Mouse (Mus musculus): Measurements from ENCODE around the gene Klhdc8a.
"Not testable (repeated sequence)": the region's sequence is repeated elsewhere in the genome, so short reads cannot be mapped to it uniquely, and the experiment has no call there.

The Klhdc8a gene

DNA sequence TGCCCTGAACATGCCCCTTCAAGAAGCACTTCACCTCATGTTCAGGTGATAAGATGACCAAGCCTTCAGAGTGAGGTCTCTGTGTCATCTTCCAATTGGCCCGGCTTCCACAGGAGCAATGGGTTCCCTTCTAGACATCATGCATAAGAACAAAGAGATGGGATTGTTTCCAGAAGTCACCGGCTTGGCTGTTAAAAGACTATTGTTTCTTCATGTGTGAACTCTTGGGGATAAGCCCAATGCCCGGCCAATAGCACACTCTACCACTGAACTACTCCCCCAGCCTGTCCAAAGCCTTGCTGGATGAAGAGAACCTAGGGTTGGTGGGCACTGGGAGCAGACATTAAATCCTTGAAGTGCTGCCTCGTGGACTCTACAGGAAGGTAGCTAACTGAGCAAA lies 47.1 kb downstream of the Klhdc8a start:
- DNase-seq (ENCODE audit: extremely low spot score) = no peak

DNA sequence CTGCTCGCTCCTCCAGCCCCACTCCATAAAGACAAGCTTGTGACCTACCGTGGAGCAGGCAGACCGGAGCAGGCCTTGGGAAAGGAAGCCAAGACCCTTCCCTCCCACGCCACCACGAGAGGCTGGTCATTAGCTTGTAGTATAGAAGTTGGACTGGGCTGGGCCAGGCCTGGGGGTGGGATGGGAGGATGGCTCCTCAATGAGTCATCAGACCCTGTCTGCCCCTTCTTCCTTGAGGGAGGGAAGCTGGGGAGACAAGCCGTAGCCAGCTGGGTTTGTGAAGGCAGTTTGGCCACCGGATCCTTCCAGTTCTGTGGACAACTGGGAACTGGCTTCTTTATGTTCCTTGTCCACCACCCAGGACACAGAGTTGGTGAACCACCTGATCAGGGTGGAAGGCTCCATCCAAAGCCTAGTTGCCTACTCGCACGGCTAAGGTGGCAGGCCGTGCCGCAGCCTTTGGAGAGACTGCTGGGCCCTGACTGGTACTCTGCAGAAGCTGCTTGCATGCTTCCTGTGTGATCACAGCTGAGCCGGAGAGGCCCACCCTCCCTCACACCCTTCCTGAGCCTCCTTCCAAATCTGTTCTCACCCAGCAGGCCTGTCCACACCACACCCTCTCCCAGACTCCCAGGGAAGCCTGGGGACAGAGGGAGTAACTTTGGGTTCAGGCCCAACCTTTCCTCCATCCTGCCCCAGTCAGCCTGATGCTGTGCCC lies 47.9 kb downstream of the Klhdc8a start:
- DNase-seq (ENCODE audit: extremely low spot score) = no peak

DNA sequence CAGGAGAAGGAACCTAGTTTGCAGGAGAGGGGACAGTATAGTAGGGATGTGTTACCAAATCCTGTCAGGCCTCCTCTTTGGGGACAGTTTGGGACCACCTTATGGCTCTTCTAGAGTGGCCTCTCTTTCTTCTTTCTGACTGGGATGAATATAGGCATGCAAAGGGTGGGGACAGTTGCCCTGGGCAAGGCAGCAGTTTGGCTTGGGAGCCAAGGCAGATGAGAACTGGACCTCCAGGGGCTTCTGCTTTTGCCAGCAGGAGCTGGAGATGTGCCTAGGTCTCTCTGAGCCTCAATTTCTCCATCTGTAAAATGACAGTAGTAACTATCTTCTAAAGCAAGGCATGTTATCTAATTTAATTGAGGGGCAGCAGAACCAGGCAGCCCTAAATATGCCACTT lies 48.5 kb downstream of the Klhdc8a start:
- no peak for DNase-seq (ENCODE audit: extremely low spot score)

DNA sequence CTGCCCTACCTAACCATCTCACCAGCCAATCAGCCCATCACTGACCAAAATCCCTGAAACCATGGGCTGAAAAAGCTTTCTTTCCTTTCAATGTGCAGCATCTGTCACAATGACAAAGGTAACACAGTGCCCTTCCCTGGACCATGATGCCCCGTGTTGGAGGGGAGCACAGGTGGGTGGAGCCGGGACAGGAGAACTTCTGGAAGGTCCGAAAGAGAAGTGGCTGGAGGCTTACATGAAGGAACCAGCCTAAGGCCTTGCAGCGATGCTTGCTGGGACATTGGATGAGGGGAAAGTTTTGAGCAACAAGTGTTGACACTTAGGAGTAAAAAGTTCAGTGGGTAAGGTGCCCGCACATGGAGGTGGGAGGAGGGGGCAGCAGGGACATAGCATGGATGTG lies 50.0 kb downstream of the Klhdc8a start:
- DNase-seq (ENCODE audit: extremely low spot score) = no peak

DNA sequence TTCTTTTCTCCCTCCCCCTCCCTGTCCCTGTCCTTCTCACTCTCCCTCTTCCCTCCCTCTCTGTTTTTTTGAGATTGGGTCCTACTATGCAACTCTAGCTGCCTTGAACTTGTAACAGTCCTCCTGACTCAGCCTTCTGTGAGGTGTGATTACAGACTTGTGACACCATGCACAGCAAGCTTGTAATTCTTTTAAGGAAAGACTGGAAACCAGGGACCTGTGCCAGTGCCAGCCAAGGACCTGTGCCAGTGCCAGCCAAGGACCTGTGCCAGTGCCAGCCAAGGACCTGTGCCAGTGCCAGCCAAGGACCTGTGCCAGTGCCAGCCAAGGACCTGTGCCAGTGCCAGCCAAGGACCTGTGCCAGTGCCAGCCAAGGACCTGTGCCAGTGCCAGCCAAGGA lies 50.6 kb downstream of the Klhdc8a start:
- not testable (repeated sequence) for DNase-seq (ENCODE audit: extremely low spot score)

DNA sequence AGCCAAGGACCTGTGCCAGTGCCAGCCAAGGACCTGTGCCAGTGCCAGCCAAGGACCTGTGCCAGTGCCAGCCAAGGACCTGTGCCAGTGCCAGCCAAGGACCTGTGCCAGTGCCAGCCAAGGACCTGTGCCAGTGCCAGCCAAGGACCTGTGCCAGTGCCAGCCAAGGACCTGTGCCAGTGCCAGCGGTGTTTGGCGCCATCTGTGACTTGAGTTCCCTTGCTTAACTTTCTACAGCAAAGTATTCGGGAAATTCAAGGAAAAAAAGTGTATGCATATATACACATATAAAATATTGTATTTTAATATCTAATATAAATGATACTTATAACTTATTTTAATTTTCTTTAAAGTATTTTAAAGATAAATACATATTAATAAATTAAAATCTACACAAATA lies 51.2 kb downstream of the Klhdc8a start:
- DNase-seq (ENCODE audit: extremely low spot score) = not testable (repeated sequence)

DNA sequence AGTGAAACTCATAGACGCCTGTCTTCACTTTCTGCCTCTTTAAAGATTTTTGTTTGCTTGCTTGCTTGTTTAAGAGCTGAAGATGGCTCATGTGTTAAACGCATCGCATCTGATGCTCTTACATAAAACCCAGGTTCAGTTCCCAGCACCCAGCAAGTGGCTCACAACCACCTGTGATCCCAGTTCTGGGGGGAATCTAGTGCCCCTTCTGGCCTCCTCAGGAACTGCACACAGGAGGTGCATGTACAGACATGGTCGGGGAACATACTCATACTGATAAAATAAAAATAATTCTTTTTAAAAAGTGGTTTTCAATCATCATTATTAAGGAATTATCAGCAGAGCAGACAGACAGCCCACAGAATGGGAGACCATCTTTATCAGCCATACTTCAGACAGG lies 52.6 kb downstream of the Klhdc8a start:
- DNase-seq (ENCODE audit: extremely low spot score) = no peak

DNA sequence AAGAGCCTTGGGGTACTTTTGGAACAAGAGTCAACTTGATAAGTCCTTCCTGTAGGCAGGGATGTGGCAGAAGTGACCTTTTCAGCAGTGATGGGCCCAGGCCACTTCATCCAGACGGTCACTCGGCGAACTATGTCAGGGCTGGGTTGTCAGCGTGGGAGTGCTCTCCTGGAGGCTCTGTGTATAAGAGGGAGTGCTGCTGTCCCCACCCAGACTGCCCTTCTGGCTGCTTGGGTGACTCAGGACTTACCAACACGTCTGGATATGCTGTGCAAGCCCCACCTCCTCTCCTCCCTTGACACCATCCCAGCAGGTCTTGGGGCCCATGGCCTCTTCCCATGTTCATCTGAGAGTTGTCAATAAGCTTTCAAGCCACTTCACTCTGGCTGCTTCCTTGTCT lies 55.0 kb downstream of the Klhdc8a start:
- DNase-seq (ENCODE audit: extremely low spot score) = no peak

DNA sequence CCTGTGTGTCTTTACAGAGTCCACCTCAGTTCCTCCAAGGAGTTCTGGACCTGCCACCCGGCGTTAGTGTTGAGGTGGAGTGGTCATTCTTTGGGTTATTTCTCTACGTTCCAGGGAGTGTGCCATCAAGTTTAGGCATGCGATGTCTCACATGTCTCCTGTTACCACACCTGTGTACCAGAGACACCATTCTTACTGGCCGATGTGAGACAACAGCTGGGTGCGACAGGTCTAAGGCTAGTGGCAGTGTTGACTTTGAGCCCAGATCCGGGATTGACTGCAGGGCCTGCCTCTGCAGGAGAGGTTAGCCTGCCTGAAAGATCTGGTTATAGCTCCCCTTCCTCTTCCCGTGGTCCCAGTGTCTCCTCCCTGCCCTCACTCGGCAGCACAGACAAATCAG lies 55.8 kb downstream of the Klhdc8a start:
- no peak for DNase-seq (ENCODE audit: extremely low spot score)

DNA sequence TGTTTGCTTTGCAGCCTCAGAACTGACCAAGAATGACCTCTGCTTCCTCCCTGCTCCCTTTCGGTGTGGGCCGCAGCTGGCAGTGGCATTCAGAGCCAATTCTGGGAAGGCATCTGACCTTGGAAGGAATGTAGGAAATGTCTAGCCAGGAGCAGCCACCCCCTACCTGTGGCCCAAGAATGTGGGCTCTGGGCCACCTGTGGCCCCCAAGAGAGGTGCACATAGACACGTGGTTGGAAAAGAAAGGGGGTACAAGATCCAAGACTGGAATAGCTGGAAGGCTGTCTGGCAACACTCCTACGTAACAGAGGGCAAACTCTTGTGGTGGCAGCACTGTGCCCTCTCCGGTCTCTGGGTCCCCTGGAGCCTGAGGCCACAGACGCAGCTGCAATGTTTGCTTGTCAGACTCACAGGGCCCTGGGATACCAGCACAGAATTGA lies 56.8 kb downstream of the Klhdc8a start:
- no peak for DNase-seq (ENCODE audit: extremely low spot score)

DNA sequence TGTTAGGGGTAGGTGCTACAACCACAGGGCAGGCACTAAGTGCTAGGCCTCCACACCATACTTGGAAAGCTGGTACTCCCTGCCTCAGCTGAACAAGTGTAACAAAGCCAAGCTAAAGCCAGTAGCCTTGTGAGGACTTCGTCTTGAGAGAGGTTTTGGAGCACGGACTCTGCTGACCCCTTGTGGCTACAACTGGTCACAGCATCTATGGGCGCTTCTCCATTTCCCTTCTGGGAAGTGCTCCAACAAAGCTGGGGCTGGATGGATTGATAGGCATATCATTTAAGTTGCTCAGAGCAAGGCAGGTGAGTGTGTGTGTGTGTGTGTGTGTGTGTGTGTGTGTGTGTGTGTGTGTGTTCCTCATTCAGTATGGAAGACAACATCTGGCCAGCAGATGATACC lies 57.4 kb downstream of the Klhdc8a start:
- DNase-seq (ENCODE audit: extremely low spot score) = peak; percentile 89

DNA sequence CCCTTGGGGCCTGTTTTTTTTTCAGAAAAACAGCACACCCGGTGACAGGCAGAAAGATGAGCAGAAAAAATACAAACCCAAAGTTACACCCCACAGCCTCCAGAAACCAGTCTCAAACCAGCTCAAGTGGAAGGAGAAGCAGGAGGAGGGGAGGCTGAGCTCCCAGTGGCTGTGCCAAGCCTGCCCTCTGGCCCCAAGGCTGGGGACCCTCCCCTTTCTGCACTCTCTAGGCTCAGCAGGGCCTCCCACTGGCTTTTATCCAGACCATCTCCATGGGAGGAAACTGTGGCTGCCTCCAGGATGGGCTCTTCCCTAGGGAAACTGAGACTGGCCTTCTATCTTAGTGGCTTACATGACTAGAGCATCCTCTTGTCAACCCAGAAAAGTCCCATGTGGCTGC lies 58.4 kb downstream of the Klhdc8a start:
- DNase-seq (ENCODE audit: extremely low spot score) = no peak

Data from embryo, embryonic 9.5 days (tissue).